Mouse (Mus musculus): ENCODE measurements around the gene Olfr477. TPM values are rescaled to one million over a fixed set of nuclear protein-coding genes. Genes with fewer than 3 reads are reported as not detected.
"Not testable (repeated sequence)": the region's sequence is repeated elsewhere in the genome, so short reads cannot be mapped to it uniquely, and the experiment has no call there.

Olfr477 gene
- polyA plus RNA-seq (2014; fragmentation: Nextera tagmentation; extraction: Ambion mirVana), result not detected in 2 replicates

- no peaks in the 10 kb centered on the region for H3K36me3 ChIP-seq (ENCODE audit: control insufficient read depth, insufficient read depth, low read length)
- no peaks in the 10 kb centered on the region for H3K27me3 ChIP-seq (ENCODE audit: control insufficient read depth, insufficient read depth, low read length)
- no peak within 1 kb of the TSS for H3K9ac ChIP-seq (replicated peaks; ENCODE audit: low read depth, low read length)
- H3K27ac ChIP-seq (ENCODE audit: low read depth, low read length), result no peak within 1 kb of the TSS
- H3K4me1 ChIP-seq (ENCODE audit: control insufficient read depth, insufficient read depth, low read length), result no peaks in the 10 kb centered on the region
- no peak within 1 kb of the TSS for H3K4me2 ChIP-seq (ENCODE audit: low read depth, low read length)
- no peak for ATAC-seq (ENCODE audit: low read depth)
- H3K4me3 ChIP-seq (ENCODE audit: low read depth, low read length), result no peak within 1 kb of the TSS
- 92% methylated on average over 2 of the region's 2 CpGs for WGBS
- H3K9me3 ChIP-seq (ENCODE audit: control insufficient read depth, low read length), result no peaks in the 10 kb centered on the region
Observed at GRCm38 (mm10) chr7:107986393-107986792, at the start of gene Olfr477. TSS of gene Olfr477 (plus strand) at chr7:107986693.

GRCm38 (mm10) chr7:107952539-107952938, 34.0 kb upstream of the Olfr477 start:
- not testable (repeated sequence) for H3K9ac ChIP-seq (replicated peaks; ENCODE audit: low read depth, low read length); H3K36me3 ChIP-seq (ENCODE audit: control insufficient read depth, insufficient read depth, low read length); H3K4me2 ChIP-seq (ENCODE audit: low read depth, low read length); ATAC-seq (ENCODE audit: low read depth); H3K27ac ChIP-seq (ENCODE audit: low read depth, low read length); H3K9me3 ChIP-seq (ENCODE audit: control insufficient read depth, low read length); H3K4me3 ChIP-seq (ENCODE audit: low read depth, low read length); H3K4me1 ChIP-seq (ENCODE audit: control insufficient read depth, insufficient read depth, low read length); H3K27me3 ChIP-seq (ENCODE audit: control insufficient read depth, insufficient read depth, low read length)
- 98% methylated on average over 12 of the region's 12 CpGs for WGBS

GRCm38 (mm10) chr7:107954343-107954742, 32.1 kb upstream of the Olfr477 start, which contains the start of gene Olfr474:
TSS of gene Olfr474 (plus strand) at chr7:107954643.
- H3K4me2 ChIP-seq (ENCODE audit: low read depth, low read length), result no peak within 1 kb of the TSS
- no peak for ATAC-seq (ENCODE audit: low read depth)
- no peak within 1 kb of the TSS for H3K9ac ChIP-seq (replicated peaks; ENCODE audit: low read depth, low read length)
- H3K27me3 ChIP-seq (ENCODE audit: control insufficient read depth, insufficient read depth, low read length), result no peaks in the 10 kb centered on the region
- WGBS, result 88% methylated on average over 1 of the region's 1 CpGs
- H3K27ac ChIP-seq (ENCODE audit: low read depth, low read length), result no peak within 1 kb of the TSS
- no peak within 1 kb of the TSS for H3K4me3 ChIP-seq (ENCODE audit: low read depth, low read length)
- no peaks in the 10 kb centered on the region for H3K36me3 ChIP-seq (ENCODE audit: control insufficient read depth, insufficient read depth, low read length)
- H3K9me3 ChIP-seq (ENCODE audit: control insufficient read depth, low read length), result no peaks in the 10 kb centered on the region
- no peaks in the 10 kb centered on the region for H3K4me1 ChIP-seq (ENCODE audit: control insufficient read depth, insufficient read depth, low read length)

- no peaks in the 10 kb centered on the region for H3K4me1 ChIP-seq (ENCODE audit: control insufficient read depth, insufficient read depth, low read length)
- H3K27me3 ChIP-seq (ENCODE audit: control insufficient read depth, insufficient read depth, low read length), result no peaks in the 10 kb centered on the region
- no peak within 1 kb of the TSS for H3K27ac ChIP-seq (ENCODE audit: low read depth, low read length)
- H3K9ac ChIP-seq (replicated peaks; ENCODE audit: low read depth, low read length), result no peak within 1 kb of the TSS
- H3K9me3 ChIP-seq (ENCODE audit: control insufficient read depth, low read length), result no peaks in the 10 kb centered on the region
- no peaks in the 10 kb centered on the region for H3K36me3 ChIP-seq (ENCODE audit: control insufficient read depth, insufficient read depth, low read length)
- H3K4me2 ChIP-seq (ENCODE audit: low read depth, low read length), result no peak within 1 kb of the TSS
- no peak within 1 kb of the TSS for H3K4me3 ChIP-seq (ENCODE audit: low read depth, low read length)
- no peak for ATAC-seq (ENCODE audit: low read depth)
- 56% methylated on average over 1 of the region's 1 CpGs for WGBS
Observed at GRCm38 (mm10) chr7:107964503-107964902, 22.0 kb upstream of the Olfr477 start, which contains the start of gene Olfr476. TSS of gene Olfr476 (plus strand) at chr7:107964803.

- not testable (repeated sequence) for H3K27ac ChIP-seq (ENCODE audit: low read depth, low read length); H3K4me2 ChIP-seq (ENCODE audit: low read depth, low read length); H3K9ac ChIP-seq (replicated peaks; ENCODE audit: low read depth, low read length); H3K9me3 ChIP-seq (ENCODE audit: control insufficient read depth, low read length); ATAC-seq (ENCODE audit: low read depth); H3K27me3 ChIP-seq (ENCODE audit: control insufficient read depth, insufficient read depth, low read length); H3K36me3 ChIP-seq (ENCODE audit: control insufficient read depth, insufficient read depth, low read length); H3K4me3 ChIP-seq (ENCODE audit: low read depth, low read length); H3K4me1 ChIP-seq (ENCODE audit: control insufficient read depth, insufficient read depth, low read length)
Observed at GRCm38 (mm10) chr7:108014256-108014655, 27.8 kb downstream of the Olfr477 start.

GRCm38 (mm10) chr7:108033889-108034288, 47.4 kb downstream of the Olfr477 start, which contains the start of gene Olfr478:
TSS of gene Olfr478 (minus strand) at chr7:108033989.
- no peaks in the 10 kb centered on the region for H3K36me3 ChIP-seq (ENCODE audit: control insufficient read depth, insufficient read depth, low read length)
- H3K4me2 ChIP-seq (ENCODE audit: low read depth, low read length), result no peak within 1 kb of the TSS
- H3K4me3 ChIP-seq (ENCODE audit: low read depth, low read length), result no peak within 1 kb of the TSS
- ATAC-seq (ENCODE audit: low read depth), result no peak
- no peak within 1 kb of the TSS for H3K9ac ChIP-seq (replicated peaks; ENCODE audit: low read depth, low read length)
- H3K27ac ChIP-seq (ENCODE audit: low read depth, low read length), result no peak within 1 kb of the TSS
- 82% methylated on average over 3 of the region's 3 CpGs for WGBS
- no peaks in the 10 kb centered on the region for H3K27me3 ChIP-seq (ENCODE audit: control insufficient read depth, insufficient read depth, low read length)
- H3K4me1 ChIP-seq (ENCODE audit: control insufficient read depth, insufficient read depth, low read length), result no peaks in the 10 kb centered on the region
- H3K9me3 ChIP-seq (ENCODE audit: control insufficient read depth, low read length), result no peaks in the 10 kb centered on the region

Other genes starting within 250 kb of the Olfr477 start
- 0.29 TPM in 1 of 2 replicates, not detected in the other for gene Cyb5r2, start 228.7 kb upstream of the Olfr477 start, polyA plus RNA-seq (2014; fragmentation: Nextera tagmentation; extraction: Ambion mirVana)
- not detected in 2 replicates for gene Ovch2, start 185.5 kb upstream of the Olfr477 start, polyA plus RNA-seq (2014; fragmentation: Nextera tagmentation; extraction: Ambion mirVana)
- gene Olfr467, start 174.4 kb upstream of the Olfr477 start, polyA plus RNA-seq (2014; fragmentation: Nextera tagmentation; extraction: Ambion mirVana), result not detected in 2 replicates
- gene Olfr469, start 161.2 kb upstream of the Olfr477 start, polyA plus RNA-seq (2014; fragmentation: Nextera tagmentation; extraction: Ambion mirVana), result not detected in 2 replicates
- not detected in 2 replicates for gene Olfr470, start 139.2 kb upstream of the Olfr477 start, polyA plus RNA-seq (2014; fragmentation: Nextera tagmentation; extraction: Ambion mirVana)
- gene Olfr472, start 88.8 kb upstream of the Olfr477 start, polyA plus RNA-seq (2014; fragmentation: Nextera tagmentation; extraction: Ambion mirVana), result not detected in 2 replicates
- not detected in 2 replicates for gene Olfr473, start 56.2 kb upstream of the Olfr477 start, polyA plus RNA-seq (2014; fragmentation: Nextera tagmentation; extraction: Ambion mirVana)
- not detected in 2 replicates for gene Olfr474, start 32.0 kb upstream of the Olfr477 start, polyA plus RNA-seq (2014; fragmentation: Nextera tagmentation; extraction: Ambion mirVana)
- not detected in 2 replicates for gene Olfr476, start 21.9 kb upstream of the Olfr477 start, polyA plus RNA-seq (2014; fragmentation: Nextera tagmentation; extraction: Ambion mirVana)
- gene Olfr478, start 47.3 kb downstream of the Olfr477 start, polyA plus RNA-seq (2014; fragmentation: Nextera tagmentation; extraction: Ambion mirVana), result not detected in 2 replicates
- gene Olfr479, start 64.0 kb downstream of the Olfr477 start, polyA plus RNA-seq (2014; fragmentation: Nextera tagmentation; extraction: Ambion mirVana), result not detected in 2 replicates
- not detected in 2 replicates for gene Olfr480, start 80.7 kb downstream of the Olfr477 start, polyA plus RNA-seq (2014; fragmentation: Nextera tagmentation; extraction: Ambion mirVana)
- gene Olfr481, start 93.2 kb downstream of the Olfr477 start, polyA plus RNA-seq (2014; fragmentation: Nextera tagmentation; extraction: Ambion mirVana), result not detected in 2 replicates
- gene Olfr482, start 110.9 kb downstream of the Olfr477 start, polyA plus RNA-seq (2014; fragmentation: Nextera tagmentation; extraction: Ambion mirVana), result not detected in 2 replicates
- gene Olfr483, start 114.2 kb downstream of the Olfr477 start, polyA plus RNA-seq (2014; fragmentation: Nextera tagmentation; extraction: Ambion mirVana), result not detected in 2 replicates
- gene Olfr484, start 140.8 kb downstream of the Olfr477 start, polyA plus RNA-seq (2014; fragmentation: Nextera tagmentation; extraction: Ambion mirVana), result not detected in 2 replicates
- not detected in 2 replicates for gene Olfr485, start 173.2 kb downstream of the Olfr477 start, polyA plus RNA-seq (2014; fragmentation: Nextera tagmentation; extraction: Ambion mirVana)
- not detected in 2 replicates for gene Olfr486, start 186.0 kb downstream of the Olfr477 start, polyA plus RNA-seq (2014; fragmentation: Nextera tagmentation; extraction: Ambion mirVana)
- not detected in 2 replicates for gene Olfr487, start 227.9 kb downstream of the Olfr477 start, polyA plus RNA-seq (2014; fragmentation: Nextera tagmentation; extraction: Ambion mirVana)

Measured in neural tube, embryonic 14.5 days (tissue).